Mouse (Mus musculus): ENCODE results near the gene Sez6.

GRCm38 (mm10) chr11:77932576-77932975, 2.0 kb downstream of the Sez6 start:
- TF ChIP-seq POLR2A (IDR thresholded peaks at IDR 0.05; ENCODE audit: low read depth, low read length): no peak
- no peak for TF ChIP-seq CTCF (IDR thresholded peaks at IDR 0.05; ENCODE audit: extremely low read depth, insufficient read depth, insufficient read length, insufficient replicate concordance)
